Mouse (Mus musculus): ENCODE measurements around the gene Cdc42ep5.
A peak's percentile ranks its signal among the peaks of the same experiment; 100 is the strongest.

Cdc42ep5 gene

DNA sequence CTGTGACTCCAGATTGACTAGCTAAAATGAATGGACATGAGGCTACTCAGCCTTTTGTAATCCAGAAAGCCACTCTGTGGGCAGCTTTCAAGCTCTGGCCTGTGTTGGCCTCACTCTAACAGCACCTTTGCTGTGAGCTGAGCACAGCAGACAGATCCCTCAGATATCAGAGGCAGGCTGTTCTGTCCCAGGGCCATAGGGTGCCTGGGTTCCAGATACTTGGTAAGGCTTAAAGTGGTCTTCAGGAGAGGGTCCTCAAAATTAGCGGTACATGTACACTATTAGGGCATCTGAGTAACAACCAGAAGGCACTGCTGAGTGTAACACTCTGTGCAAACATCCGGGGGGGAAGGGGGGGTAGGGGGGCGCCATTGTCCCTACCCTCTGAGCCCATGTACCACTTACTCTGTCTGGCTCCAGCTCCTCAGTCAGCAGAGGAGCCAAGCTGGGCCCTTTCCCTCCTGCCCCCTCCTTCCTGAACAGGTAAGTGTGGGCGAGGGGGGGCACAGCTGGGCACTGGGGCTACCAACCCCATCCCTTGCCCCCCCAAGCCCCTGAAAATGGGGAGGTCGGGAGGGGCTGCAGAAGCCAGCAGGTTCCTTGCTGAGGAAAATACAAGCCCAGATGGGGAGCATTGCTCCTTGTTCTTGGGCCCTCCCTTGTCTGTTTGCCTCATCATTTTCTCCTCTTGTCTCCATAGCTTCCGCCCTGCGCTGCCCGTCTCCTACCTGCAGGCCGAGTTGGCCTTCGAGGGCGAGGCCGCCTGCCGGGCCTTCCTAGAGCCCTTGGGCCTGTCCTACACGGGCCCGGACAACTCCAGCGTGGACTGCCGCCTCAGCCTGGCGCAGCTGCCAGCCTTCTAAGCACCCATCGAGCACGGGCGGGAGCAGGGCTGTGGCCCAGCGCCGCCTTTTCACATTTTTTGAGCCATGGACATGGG, 18.1 kb downstream of the Cdc42ep5 start:
- DNase-seq (ENCODE audit: low spot score in 2 of 2): peak in 1 of 2 experiments; percentile 62

DNA sequence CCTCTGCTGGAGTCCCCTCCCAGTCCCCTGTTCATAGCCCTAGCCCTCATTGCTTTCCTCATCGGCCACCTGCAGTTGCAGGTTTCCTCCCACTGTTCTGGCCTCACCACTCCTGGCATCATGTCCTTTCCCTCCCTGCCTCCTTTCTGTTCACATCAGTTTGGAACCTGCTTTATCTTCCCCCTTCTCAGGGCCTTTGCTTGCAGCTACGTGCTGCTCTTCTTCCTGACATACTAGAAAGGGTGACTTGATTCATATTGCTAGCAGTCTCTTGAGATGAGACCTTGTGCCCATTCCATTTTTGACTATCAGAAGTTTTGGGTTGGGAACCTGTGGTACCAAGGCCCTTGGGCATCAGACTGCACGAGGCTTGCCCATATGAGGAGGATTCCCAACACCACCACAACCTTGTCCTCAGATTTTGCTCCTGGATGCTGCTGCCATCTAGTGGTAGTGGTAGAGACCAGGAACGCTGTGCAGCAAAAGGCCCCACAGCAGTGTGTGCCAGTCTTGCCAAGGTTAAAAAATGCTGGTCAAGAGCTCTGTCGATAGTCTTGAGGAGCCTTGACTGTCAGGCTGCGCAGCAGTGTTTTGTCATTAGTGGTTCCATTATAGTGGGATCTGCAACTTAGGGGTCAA, 19.0 kb downstream of the Cdc42ep5 start:
- DNase-seq (ENCODE audit: low spot score in 2 of 2): peak; percentile 52 to 78

DNA sequence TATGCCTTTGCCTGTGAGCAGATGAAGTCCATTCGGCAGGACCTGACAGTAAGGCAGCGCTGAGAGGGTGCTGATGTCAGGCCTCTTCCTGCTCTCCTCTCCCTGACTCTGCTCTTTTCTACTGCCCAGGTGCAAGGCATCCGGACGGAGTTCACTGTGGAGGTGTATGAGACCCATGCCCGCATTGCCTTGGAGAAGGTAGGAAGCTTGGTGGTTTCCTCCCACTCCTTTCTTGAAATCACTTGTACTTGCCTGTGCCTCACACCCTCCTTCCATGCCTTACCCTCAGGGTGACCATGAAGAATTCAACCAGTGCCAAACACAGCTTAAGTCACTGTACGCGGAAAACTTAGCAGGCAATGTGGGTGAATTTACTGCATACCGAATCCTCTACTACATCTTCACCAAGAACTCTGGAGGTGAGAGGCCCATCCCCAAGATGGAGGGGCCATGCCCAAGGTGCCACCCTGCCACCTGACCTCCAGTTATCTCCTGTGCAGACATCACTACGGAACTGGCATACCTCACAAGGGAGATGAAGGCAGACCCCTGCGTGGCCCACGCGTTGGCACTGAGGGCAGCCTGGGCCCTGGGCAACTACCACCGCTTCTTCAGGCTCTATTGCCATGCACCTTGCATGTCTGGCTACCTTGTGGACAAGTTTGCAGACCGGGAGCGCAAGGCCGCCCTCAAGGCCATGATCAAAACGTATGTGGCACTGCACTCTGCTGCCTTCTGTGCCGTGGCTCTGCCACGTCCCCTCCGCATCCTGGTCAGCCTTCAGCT, 19.7 kb downstream of the Cdc42ep5 start:
- peak in 1 of 2 experiments; percentile 66 for DNase-seq (ENCODE audit: low spot score in 2 of 2)

DNA sequence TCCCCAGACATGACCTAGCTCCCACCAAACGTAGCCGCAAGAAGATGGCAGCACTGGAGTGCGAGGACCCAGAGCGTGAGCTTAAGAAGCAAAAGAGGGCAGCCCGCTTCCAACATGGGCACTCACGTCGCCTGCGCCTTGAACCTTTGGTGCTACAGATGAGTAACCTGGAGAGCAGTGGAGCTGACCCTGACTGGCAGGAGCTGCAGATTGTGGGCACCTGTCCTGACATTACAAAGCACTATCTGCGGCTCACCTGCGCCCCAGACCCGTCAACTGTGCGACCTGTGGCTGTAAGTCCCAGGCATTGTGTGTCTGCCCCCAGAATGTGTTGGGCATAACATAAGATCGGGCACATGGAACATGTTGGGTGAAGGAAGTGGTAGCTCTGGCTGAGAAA, 20.6 kb downstream of the Cdc42ep5 start:
- DNase-seq (ENCODE audit: low spot score in 2 of 2): no peak

GRCm38 (mm10) chr7:4143506-4143905, 21.2 kb downstream of the Cdc42ep5 start:
- no peak for DNase-seq (ENCODE audit: low spot score in 2 of 2)

DNA sequence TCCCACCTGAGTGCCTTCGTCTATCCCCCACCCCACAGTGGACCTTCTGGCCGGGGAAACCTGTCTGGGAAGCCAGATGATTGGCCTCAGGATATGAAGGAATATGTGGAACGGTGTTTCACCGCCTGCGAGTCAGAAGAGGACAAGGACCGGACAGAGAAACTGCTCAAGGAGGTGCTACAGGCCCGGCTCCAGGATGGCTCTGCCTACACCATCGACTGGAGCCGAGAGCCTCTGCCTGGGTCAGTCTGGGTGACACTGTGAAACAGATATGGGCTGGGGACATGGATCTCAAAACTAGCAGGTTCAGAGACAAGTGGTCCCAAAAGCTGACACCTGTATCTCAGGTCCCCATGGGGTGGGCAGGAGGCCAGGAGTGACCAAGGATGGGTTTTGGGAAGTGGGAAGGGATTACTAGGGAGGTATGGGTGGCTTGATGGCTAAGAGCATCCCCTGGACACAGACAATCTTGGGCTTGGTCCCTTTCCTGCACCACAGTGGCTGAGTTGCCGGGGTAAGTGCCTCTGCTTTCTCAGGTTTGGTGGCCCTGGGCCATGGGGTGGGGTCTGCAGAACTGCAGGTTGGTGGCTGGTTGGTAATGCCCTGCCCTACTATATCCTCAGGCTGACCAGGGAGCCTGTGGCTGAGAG, 21.7 kb downstream of the Cdc42ep5 start:
- DNase-seq (ENCODE audit: low spot score in 2 of 2): no peak

- DNase-seq (ENCODE audit: low spot score in 2 of 2): no peak
Observed at GRCm38 (mm10) chr7:4141648-4142325, 22.9 kb downstream of the Cdc42ep5 start.

DNA sequence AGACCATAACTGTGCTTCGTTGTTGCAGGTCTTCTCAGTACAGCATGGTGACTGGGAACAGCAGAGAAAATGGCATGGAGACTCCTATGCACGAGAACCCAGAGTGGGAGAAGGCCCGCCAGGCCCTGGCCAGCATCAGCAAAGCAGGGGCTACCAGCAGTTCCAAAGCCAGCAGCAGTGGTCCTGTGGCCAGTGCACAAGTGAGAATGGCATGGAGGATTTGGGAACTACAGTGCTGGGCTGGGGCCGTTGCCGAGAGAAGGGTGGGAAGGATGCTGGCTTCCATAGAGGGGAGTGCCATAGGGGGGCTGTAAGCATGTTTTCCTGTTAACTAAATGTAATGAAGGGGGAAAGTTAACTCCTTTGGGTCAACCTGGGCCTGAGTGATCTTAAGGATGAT, 25.3 kb downstream of the Cdc42ep5 start:
- DNase-seq (ENCODE audit: low spot score in 2 of 2): no peak

- DNase-seq (ENCODE audit: low spot score in 2 of 2): no peak
Observed at GRCm38 (mm10) chr7:4138671-4139070, 26.0 kb downstream of the Cdc42ep5 start.

DNA sequence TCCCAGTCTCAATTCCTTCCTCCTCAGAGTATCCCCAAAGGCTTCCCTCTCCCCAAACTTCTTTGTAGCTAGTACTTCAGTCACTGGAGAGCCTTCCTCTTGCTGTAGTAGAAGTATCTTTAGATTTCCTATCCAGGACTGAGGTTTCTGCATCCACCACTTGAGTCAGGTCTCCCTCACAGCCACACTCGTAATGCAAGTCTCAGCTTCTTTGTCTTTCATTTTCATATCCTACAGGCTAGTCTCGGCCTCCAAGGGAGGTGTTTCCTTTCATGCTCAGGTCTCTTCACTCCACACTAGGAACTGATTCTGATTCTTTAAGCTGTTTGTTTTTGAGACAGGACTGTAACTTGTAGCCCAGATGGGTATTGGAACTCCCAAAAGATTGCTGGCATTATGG, 26.5 kb downstream of the Cdc42ep5 start:
- DNase-seq (ENCODE audit: low spot score in 2 of 2): no peak

GRCm38 (mm10) chr7:4137746-4138145, 26.9 kb downstream of the Cdc42ep5 start:
- DNase-seq (ENCODE audit: low spot score in 2 of 2): no peak

- peak; percentile 97 to 98 for DNase-seq (ENCODE audit: low spot score in 2 of 2)
Observed at GRCm38 (mm10) chr7:4136771-4137531, 27.7 kb downstream of the Cdc42ep5 start, which contains the start of gene Leng8. Leng8 (plus strand) TSS chr7:4137039.

DNA sequence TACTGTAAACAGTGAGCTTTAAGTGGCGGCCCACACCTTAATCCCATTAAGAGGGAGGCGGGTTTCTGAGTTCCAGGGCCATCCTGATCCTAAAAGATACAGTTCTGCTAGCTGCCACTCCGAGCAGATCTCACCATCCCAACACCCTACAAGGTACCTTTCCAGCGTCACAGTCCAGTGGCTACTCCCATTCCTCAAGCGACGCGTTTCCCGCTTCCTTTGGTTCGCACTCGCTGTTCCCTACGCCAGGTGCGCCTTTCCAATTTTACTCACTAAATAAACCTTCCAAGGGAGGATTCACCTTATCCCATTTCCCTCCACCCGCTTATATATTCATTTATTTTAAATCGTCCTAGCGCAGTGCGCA, 28.3 kb downstream of the Cdc42ep5 start:
- no peak for DNase-seq (ENCODE audit: low spot score in 2 of 2)

GRCm38 (mm10) chr7:4134911-4135310, 29.7 kb downstream of the Cdc42ep5 start:
- no peak for DNase-seq (ENCODE audit: low spot score in 2 of 2)

- DNase-seq (ENCODE audit: low spot score in 2 of 2): peak in 1 of 2 experiments; percentile 60
Observed at GRCm38 (mm10) chr7:4132998-4133397, 31.7 kb downstream of the Cdc42ep5 start.

DNA sequence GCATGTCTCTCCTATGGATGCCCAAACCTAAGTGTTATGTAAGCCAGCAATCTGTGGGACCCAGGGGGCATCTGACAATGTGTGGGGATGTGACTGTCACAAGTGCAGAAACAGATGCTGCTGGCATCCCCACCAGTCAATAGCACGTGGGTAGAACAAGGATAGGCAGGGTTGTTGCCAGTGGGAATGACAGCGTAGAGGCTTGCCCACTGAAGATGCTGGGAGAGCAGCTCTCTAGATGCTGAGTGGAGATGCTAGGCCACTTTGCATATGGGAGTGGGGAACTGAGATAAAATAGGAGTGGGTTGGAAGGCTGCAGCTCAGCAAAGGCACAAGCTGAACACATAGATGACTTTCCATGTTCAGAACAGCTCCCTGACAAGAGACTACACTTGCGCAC, 32.1 kb downstream of the Cdc42ep5 start:
- DNase-seq (ENCODE audit: low spot score in 2 of 2): no peak

DNA sequence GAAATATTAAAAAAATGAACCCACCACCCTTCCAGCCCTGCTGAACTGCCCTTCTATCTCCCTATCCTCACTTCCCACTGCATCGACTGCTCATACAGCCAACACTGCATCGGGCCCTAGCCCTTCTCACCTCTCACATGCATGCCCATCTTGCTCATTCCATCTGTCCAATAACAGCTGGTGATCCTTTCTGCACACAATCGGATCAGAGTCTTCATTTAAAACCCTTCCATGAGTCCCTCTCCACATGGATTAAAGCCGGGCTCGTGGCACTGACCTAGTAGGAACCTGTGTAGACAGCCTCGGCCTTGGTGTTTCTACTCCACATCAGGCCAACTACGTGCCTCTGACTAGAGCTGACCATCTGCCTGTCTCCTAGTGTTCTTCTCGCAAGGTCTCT, 32.7 kb downstream of the Cdc42ep5 start:
- no peak for DNase-seq (ENCODE audit: low spot score in 2 of 2)

DNA sequence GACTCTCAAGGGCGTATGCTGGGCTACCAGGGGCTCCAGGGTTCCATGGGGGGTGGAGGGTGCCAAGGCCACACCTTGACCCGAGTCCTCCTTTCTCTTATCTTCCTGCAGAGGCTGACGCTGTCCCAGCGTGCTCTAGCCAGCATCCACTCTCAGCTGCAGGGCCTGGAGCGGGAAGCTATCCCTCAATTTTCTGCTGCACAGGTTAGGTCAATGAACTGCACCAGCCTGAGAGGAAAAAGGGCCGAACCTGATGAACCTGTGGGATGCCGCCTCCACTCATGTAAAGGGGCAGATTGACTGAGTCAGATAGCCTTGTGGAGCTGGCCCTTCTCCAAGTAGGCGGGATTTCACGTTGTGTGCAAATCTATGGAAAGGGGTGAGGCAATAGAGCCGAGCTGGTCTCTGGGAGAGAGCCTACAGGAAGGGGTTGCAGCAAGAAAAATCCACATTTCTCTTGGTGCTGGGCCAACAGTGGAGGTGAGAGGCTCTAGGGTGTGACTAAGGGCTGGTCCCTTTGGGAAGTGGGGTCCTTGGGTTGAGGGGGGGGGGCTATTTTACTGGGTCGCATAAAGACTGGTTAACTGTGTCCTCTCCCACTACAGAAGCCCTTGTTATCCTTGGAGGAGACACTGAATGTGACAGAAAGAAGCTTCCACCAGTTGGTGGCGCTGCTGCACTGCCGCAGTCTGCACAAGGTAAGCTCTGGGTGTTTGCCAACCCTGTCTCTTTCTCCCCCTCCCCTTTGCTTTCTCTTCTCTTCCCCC, 33.8 kb downstream of the Cdc42ep5 start:
- DNase-seq (ENCODE audit: low spot score in 2 of 2): peak; percentile 77 to 90

- DNase-seq (ENCODE audit: low spot score in 2 of 2): no peak
Observed at GRCm38 (mm10) chr7:4128860-4129259, 35.8 kb downstream of the Cdc42ep5 start.

GRCm38 (mm10) chr7:4127894-4128293, 36.8 kb downstream of the Cdc42ep5 start:
- DNase-seq (ENCODE audit: low spot score in 2 of 2): no peak
